Mouse (Mus musculus) testis, postnatal 10 days (tissue): ENCODE measurements around the gene Snrpd2.
"Not testable (repeated sequence)": the region's sequence is repeated elsewhere in the genome, so short reads cannot be mapped to it uniquely, and the experiment has no call there.

Experiments
- DNase-seq: peaks from one replicate; pipeline ENCODE4 v3.0.0; 2021; ENCODE audit warnings: low spot score

Snrpd2 gene

GRCm38 (mm10) chr7:19148875-19149541 lies 514 bp upstream of the Snrpd2 start, which contains the start of gene Qpctl:
Qpctl (minus strand) TSS chr7:19149291.
- DNase-seq: peak; percentile 97

GRCm38 (mm10) chr7:19151121-19151520 lies 1.6 kb downstream of the Snrpd2 start:
- DNase-seq: not testable (repeated sequence)

DNA sequence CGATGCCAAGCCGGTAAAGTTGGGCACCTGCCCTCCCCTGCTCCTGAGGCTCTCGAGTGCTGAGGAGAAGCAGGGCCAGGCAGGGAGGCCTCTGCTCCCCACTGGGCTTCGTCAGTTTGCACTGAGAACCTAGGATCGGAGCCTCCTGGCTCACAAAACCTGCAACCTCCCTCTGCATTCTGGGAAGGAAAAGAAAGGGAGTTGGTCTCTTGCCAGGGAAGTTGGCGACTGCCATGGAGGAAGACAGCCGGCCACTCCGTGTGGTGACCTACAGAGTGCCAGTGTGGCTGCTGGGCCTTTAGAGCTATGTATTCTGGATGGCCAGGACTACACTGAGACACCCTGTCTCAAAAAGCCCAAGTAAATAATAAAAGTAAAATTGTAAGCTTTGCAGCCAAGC lies 5.3 kb downstream of the Snrpd2 start:
- DNase-seq: no peak

- DNase-seq: no peak
Observed at GRCm38 (mm10) chr7:19155825-19156475, 6.4 kb downstream of the Snrpd2 start.

DNA sequence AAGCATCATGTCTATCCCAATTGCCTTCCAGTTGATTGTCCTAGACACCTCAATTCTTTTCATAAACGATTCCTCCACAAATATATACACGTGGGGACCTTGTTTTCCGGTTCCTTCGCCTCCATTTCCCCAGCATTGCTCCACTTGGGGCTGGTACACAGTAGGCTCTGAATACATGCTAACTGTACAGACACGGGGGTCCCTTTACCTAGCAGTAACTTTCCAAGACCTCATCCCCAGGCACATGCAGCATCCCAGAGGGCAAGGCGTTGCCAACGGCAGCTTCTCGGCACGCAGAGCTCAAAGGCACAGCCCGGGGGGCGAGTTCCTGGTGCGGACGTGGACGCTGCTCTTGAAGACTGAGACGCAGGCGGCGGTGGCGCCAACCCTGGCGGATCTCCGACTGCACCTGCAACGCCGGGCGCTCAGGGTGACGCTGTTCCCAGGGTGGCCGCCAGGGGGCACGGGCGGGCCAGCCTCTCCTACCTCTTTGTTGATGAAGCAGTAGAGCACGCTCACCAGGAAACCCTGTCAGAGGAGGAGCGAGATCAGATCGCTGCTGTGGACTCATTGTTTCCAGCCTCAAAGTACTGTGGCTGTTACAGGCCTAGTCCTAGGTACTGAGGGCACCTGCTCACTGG lies 7.8 kb downstream of the Snrpd2 start:
- peak; percentile 95 for DNase-seq

- no peak for DNase-seq
Observed at GRCm38 (mm10) chr7:19158601-19159000, 9.1 kb downstream of the Snrpd2 start.

- no peak for DNase-seq
Observed at GRCm38 (mm10) chr7:19159411-19159810, 9.9 kb downstream of the Snrpd2 start.

DNA sequence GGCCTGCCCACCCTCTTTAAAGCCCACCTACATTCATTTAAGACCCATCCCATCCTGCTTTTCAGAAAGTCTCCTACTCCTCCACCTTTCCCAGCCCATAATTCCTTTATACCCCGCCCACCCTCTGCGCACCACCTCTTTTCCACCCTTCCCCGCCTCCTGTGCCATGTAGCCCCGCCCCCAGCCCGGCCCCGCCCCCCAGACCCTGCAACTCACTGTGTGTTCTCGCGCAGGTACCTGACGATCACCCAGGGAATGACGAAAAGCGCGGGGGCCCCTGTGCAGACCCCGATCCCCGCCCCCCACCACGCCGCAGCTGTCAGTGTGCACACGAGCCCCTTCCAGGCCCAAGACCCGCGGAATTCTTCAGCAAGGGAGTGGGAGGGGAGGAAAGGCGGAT lies 10.6 kb downstream of the Snrpd2 start:
- DNase-seq: no peak

GRCm38 (mm10) chr7:19162928-19163327 lies 13.4 kb downstream of the Snrpd2 start:
- no peak for DNase-seq

DNA sequence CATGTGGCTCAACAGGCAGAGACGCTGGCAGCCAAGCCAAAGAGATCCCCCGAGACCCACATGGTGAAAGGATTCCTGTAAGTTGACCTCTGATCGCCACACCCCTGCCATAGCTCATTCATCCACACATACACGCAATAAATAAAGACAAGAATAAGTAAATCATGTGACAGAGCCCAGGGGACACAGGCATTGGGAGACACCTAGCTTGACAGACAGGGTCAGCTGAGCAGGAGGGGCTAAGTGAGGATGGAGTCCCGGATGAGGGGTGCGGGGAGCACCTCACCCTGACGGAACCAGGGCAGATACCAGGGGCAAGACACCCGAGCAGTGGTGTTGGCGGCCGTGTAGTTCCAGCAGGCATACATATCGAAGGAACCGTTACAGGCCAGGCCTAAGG lies 14.2 kb downstream of the Snrpd2 start:
- no peak for DNase-seq

DNA sequence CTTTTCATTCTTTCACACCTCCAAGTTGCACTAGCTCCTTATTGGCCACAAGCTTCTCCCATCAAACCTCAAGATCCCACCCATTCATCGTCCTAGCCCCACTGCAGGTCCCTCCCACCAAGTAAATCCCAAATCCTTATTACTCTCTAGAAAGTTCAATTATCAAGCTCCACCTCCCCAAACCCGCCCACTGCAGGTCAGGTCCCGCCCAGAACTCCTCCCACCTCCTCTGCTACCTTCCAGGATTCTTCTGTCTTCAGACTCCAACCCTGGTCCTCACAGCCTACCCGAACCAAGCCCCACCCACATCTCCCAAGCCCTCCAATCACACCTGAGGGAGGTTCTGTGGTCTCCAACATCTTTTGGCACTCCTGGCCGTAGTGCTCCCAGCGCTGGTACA lies 14.7 kb downstream of the Snrpd2 start:
- DNase-seq: peak; percentile 61

DNA sequence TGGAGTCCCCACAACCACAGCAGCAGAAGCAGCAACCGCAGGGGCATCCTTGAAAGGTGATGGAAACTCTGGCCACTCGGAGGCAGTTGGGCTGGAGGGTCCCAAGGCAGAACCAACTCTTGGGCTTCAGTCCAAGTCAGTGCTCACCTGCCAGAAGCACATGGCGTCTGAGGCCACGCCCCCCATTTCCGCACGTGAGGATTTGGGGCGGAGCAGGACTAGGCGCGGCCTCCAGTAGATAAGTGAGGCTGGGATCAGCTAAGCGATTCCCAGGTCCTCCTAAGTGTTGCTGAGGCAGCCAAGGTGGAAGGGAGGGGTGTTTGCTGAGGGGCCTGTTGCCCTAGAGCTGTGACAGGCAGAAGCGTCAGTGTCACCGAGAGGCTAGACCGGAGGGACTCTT lies 15.5 kb downstream of the Snrpd2 start:
- peak; percentile 62 for DNase-seq

GRCm38 (mm10) chr7:19165656-19166423 lies 16.3 kb downstream of the Snrpd2 start, which contains the start of gene Gipr:
Gipr (minus strand) TSS chr7:19166127.
- DNase-seq: peak; percentile 53

DNA sequence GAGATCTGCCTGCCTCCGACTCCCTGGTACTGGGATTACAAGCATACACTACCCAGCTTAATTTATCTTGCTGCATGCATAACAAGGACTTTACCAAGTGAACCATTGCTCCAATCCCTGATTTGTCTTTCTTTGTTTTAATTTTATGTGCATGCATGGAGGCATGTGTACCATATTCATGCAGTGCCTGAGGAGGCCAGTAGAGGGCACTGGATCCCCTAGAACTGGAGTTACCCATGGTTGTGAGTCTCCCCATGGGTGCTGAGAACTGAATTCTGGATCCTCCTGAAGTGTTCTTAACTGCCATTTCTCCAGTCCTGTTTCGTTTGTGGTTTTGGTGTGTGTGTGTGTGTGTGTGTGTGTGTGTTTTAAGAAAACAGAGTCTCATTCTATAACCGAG lies 17.5 kb downstream of the Snrpd2 start:
- no peak for DNase-seq

DNA sequence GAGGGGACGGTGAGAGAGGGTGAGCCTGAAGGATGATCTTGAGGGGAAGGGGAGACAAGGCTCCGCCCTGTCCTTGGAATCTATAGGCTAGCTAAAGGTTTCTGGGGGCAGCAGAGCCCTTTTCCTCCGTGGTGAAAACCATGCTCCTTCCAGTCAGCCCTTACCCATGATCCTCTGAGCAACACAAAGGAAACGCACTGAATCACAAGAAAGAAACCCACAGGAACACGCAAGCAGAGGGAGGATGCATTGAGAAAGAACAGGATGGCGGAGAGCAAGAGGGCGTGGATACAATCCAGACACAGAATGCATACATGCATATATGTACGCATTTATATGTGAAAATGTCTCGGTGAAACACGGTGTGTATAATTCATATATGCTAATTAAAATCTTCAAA lies 20.0 kb downstream of the Snrpd2 start:
- no peak for DNase-seq

GRCm38 (mm10) chr7:19170142-19170541 lies 20.6 kb downstream of the Snrpd2 start:
- no peak for DNase-seq

DNA sequence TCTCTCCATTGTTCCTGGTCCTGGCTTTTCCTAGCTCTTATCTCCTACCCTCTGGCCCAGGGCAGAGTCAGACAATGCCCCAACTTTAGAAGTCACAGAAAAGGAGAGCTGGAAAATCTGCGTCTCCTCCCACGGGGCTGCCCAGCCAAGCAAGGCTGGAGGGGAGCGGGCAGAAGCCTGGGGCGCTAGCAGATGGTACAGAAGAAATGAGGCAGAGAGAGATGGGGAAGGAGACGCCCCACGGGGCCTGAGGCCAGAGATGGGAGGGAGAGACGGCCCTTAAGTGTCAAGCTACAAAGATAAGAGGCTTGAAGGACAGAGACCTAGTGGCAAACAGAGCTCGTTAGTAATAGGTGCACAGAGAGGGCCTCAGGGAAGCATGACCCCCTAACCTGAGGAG lies 22.3 kb downstream of the Snrpd2 start:
- DNase-seq: no peak

GRCm38 (mm10) chr7:19172874-19173273 lies 23.4 kb downstream of the Snrpd2 start:
- peak; percentile 95 for DNase-seq

- DNase-seq: peak; percentile 74
Observed at GRCm38 (mm10) chr7:19175708-19176515, 26.4 kb downstream of the Snrpd2 start, which contains the start of gene Eml2. Eml2 (plus strand) TSS chr7:19176421.

GRCm38 (mm10) chr7:19176516-19176947 lies 27.0 kb downstream of the Snrpd2 start:
- DNase-seq: no peak

- DNase-seq: no peak
Observed at GRCm38 (mm10) chr7:19177216-19177615, 27.7 kb downstream of the Snrpd2 start.
